Mouse (Mus musculus) T-helper 17 cell (primary cell): Measurements from ENCODE around the gene Sar1a.

ENCODE experiments used
- in situ Hi-C, 2 experiments: fragments of 300-600 bp; cut with MboI, MseI; formaldehyde crosslinking; loops; 1 replicate in 1 of 2; 2 replicates in 1 of 2; pipeline ENCODE4 v1.15.1; 2025; ENCODE audit warnings: high pct_unique_total_duplicates in 2 of 2

Gene Sar1a

DNA sequence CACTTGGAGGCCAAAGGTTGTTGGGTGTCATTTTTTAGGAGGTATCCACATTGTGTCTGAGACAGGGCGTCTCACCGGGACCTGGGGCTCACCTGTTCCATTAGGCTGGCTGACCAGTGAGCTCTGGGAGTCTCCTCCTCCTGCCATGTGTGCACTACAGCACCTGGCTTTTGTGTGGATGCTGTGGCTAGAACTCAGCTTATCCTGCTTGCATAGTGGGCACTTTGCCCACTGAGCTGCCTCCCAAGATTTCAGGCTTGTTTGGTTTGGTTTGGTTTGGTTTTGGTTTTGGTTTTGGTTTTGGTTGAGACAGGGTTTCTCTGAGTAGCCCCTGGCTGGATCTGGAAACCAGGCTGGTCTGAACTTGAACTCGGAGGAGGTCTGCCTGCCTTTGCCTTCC is 42.1 kb downstream of the Sar1a start:
- in situ Hi-C loops, result no loop called here

DNA sequence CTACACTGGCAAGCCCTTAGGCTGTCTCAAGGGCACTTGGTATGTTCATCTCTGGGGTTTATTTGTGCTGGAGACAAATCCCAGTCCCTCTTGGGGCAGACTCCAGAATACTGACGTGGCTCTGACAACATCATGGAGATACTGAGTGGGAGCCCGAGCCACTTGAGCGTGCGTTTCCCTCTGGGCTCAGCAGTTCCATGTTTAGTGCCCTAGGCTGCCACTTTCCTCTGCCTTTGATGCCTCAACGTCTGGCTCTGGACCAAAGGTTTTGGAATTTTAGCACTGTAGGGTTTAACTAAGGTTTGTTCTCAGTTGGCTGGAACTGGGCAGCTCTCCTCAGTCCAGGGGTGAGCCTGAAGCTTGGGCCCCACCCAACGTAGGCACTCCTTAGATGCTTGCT is 43.2 kb downstream of the Sar1a start:
- in situ Hi-C loops, result no loop called here

DNA sequence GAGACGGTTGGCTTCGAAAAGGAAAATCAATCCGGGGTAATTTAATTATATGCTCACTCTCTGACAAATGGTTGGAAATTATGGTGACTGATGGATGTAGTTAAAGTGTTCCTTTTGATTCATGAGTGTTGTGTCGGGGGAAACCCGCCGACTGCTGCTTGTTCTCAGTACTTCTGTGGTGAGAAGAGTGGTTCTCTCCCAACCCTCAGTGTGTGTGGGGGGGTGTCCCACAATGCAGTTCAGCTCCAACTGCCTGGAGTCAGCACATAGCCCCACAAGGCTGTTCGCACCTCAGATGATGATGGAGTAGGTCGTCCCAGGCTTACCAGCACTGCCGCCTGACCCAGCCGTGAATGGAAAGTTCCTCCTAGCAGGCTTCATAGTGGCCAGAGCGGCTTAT is 49.1 kb downstream of the Sar1a start:
- in situ Hi-C loops, result no loop called here

DNA sequence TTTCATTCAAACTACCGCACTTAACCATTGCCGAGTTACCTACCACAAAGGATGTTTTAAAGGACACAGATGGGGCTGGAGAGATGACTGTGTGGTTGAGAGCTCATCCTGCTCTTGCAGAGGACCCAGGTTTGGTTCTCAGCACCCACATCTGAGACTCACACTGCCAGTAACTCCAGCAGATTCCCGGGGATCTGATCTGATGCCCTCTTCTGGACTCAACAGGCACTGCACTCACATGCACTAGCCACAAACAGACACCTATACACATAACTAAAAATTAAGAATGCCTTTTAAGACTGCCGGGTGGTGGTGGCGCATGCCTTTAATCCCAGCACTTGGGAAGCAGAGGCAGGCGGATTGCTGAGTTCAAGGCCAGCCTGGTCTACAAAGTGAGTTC is 50.1 kb downstream of the Sar1a start:
- in situ Hi-C loops, result loop anchor here in 1 of 2 experiments (5.0 kb wide), 1 partner anchor 503 kb away; no protein-coding TSS in a partner anchor

DNA sequence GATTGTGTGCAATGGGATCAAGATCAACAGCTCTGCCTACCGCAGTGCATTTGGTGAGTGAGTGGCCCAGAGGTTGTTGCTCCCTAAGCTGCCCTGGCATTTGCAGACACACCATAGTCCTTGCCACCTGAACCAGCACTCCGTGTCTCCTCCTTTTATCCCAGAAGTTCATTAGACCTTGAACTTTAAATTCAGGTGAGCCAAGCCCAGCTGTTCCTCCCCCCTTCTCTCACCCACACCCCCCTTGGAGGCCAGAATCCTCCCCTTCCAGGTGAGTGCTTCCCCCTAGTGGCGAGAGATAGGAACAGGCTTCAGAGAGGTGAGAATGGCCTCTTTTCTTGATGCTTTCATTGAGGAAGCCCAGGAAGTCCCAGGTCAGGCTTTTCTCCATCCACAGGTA is 54.3 kb downstream of the Sar1a start:
- in situ Hi-C loops, result loop anchor here in 1 of 2 experiments (5.0 kb wide), 1 partner anchor 507 kb away; no protein-coding TSS in a partner anchor

DNA sequence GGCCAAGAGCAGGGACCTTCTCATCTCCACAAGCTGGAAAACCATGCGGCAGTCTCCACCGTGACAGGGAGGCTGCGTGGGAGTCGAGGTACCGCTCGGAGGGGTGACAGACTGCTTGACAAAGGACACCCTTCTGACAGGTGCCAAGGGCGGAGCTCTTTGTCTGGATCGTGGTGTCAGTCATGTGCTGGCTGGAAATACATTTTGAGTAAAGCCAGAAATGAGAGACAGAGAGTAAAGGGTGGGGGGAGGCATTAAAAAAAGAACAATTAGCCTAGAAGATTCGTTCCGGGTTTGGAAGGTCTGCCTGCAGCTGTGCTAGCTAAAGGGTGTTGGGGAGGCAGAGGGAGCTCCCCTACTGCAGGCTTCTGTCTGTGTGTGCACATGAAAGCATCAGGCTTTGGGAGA is 56.6 kb downstream of the Sar1a start:
- in situ Hi-C loops, result no loop called here

DNA sequence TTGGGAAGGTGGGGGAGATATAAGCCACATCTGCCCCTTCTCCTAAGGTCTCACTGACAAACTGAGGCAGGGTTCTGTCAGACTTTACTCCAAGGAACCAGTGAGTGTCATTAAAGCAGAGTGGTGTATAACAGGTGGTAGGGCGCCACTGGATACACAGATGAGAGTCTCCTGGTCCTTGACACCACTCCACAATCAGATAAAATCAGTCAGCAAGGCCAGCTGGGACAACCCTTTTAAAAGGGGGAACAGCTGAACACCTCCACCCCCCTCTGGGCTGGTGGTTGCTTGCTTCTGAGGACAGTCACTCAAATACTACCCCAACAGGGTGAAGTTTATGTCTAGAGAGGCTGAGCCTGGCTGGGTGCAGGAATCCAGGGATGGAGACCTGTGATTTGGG is 57.4 kb downstream of the Sar1a start:
- in situ Hi-C loops, result no loop called here

DNA sequence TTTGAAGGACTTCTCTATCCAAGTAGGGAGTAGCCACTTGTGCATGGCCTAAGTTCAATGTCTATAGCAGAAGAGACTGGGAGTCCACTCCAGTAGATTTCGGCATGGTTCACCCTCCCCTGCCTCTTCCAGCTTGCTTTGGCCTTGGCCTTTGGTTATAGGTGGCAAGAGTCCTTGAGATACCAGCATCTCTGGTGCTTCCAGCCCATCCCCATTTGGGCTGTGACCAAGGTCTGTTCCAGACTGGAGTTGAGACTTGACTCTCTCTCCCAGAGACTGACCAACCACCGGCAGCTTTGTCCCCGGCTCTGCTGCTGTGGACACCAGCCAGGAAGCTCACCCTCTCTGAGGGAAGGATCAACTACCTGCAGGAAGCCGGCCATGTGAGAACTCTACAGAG is 58.0 kb downstream of the Sar1a start:
- in situ Hi-C loops, result no loop called here

DNA sequence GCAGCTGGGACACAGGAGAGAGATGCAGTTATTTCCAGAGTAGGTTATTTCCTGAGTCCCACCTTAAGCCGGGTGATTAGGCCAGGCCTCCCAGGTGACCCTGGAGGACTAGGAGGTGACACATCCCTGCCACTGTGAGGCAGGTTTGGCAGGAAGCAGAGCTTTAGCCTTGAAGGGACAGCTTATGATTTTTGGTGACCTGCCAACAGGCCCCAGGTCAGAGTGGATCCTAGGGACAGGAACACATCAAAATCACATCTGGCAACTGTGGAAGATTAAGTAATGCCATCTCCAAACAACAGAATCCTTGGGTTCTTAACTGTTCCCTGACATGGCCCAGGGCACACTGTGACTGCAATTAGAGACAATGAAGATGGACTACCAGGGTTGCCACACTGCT is 61.2 kb downstream of the Sar1a start:
- in situ Hi-C loops, result no loop called here

DNA sequence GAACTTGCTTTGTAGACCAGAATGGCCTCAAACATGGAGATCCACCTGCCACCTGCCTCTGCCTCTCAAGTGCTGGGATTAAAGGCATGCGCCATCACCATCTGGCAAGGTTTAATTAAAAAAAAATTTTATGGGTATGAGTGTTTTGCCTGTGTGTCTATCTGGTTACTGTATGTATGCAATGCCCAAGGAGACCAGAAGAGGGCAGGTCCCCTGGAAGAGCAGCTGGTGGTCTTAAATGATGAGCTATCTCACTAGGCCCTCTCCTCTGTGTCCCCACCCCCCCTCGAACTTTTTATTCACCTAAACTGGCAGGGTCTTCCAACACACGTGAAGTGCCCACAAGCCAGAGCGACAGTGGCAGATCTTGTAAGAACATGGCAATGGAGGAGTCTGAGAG is 61.8 kb downstream of the Sar1a start:
- in situ Hi-C loops, result no loop called here

DNA sequence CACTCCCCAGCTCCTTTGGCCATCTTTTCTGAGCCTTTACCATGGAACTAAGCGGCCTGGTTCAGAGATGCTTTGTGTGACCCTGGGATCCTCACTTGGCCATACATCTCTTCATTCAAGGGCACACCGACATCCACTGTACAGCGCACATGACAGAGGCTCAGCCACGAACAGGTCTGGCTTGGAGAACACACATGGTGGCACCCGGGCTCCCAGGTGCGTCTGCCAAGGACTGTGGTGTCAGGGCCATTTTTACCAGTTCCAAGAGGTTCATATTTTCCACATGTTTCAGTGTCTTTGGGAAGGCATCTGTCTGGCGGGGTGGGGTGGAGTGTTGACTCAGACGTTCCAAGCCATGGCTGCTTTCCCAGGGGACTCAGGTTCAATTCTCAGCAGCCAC is 62.2 kb downstream of the Sar1a start:
- in situ Hi-C loops, result no loop called here
